Mouse (Mus musculus) gastrocnemius, adult 18-20 months (tissue): ENCODE results near the gene Ppp1r32. TPM values are rescaled to one million over a fixed set of nuclear protein-coding genes. Genes with fewer than 3 reads are reported as not detected.

ENCODE experiments used
- DNase-seq: peaks from one replicate; pipeline ENCODE4 v3.0.0; 2021; ENCODE audit warnings: low spot score
- total RNA-seq, 2 experiments: library from RNA; stranded (reverse); gene quantifications; 2 replicates each; pipeline ENCODE4 v1.2.3; 2021

Gene Ppp1r32
- total RNA-seq, 2 experiments from 2014 or later, result 0.82 to 0.85 TPM

DNA sequence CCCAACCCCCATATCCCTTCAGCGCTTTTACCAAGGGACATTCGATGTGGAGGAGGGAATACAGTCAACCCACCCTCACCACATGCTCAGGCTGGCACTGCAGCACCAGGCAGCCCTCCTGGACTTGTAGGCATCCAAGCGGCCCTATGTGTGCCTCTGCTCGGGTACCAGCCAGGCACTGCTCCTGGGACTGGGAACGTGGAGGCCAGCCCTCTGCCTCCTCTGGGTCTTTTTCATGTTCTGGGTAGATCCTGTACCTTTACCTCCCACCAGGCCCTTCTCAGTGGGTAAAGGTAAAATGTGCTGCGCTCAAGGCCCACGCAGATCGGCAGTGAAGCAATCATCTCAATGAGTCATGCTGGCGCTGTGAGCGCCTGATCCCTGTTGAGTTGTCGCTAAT lies 22.8 kb downstream of the Ppp1r32 start:
- DNase-seq, result no peak

DNA sequence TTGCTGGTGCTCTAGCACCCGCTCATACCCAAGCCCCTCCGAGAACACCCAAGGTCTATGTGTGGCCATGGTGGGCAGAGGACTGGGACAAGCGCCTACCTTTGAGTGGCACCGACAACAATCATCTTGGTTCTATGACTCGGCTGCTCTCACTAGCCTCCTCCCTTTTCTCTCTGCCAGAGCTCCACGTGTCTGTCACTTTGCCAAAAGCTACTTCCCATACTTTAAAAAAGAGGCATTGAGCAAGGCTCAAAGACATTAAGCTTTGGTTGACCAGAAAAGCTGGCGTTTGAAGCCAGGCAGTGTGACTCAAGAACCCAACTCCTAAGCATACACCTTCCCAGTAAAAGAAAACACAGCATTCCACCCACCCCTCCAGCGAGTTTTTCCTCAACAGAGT lies 24.6 kb downstream of the Ppp1r32 start:
- DNase-seq, result no peak

GRCm38 (mm10) chr19:10457484-10457800 lies 25.3 kb downstream of the Ppp1r32 start:
- DNase-seq, result no peak

DNA sequence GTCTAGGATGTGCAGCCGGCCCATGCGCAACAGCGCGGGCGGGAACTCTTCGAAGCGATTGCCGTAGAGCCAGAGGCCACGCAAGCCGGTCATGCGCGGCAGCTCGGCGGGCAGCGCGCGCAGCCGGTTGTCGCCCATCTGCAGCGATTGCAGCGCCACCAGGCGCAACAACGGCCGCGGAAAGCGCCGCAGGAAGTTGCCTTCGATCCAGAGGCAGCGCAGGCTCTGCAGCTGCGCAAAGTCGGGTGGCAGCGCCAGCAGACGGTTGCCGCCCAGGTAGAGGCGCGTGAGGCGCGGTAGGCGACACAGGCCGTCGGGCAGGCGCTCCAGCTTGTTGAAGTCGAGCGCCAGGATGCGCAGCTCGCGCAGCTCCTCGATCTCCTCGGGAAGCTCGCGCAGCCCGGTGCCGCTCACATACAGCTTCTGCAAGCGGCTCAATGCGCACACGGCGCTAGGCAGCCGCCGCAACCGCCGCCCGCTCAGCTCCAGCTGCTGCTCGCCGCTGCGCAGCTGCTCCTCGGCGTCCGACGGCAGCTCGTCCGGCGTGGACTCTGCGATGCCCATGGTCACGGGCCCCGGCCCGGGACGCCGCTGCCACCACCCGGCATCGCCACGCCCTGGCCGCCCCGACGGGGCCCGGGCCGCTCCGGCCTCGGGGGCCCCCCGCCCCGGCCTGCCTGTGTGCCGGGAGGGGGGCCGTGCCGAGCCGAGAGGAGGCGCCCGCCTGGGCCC lies 25.8 kb downstream of the Ppp1r32 start, which contains the start of gene Lrrc10b:
Gene Lrrc10b, minus strand, starts transcription at position 722 of the 732 bp plus-strand sequence.
- DNase-seq, result peak; percentile 19

- DNase-seq, result no peak
These were observed 27.3 kb downstream of the Ppp1r32 start for GRCm38 (mm10) chr19:10455437-10455806.

- DNase-seq, result no peak
These were observed 27.9 kb downstream of the Ppp1r32 start for GRCm38 (mm10) chr19:10454718-10455436.

DNA sequence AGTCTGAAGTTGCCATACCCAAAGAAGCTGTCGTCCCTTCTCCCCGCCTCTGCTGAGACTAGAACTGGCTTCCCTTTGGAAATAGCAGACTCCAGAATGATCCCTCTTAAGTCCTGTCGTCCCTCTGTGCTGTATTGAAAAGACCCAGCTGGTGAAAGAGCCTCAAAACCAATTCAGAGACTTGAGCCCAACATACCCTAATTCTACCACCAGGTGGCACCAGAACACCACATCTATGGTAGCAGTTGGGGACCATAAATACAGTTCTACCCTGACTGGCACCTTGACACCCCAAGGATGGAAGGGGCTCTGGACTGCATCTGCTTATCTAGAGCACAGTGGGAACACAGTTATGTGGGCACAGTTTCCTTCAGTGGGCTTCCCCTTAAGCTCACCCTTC lies 33.0 kb downstream of the Ppp1r32 start:
- DNase-seq, result peak; percentile 61

- no peak for DNase-seq
These were observed 33.5 kb downstream of the Ppp1r32 start for GRCm38 (mm10) chr19:10449190-10449589.

GRCm38 (mm10) chr19:10448275-10448674 lies 34.5 kb downstream of the Ppp1r32 start:
- DNase-seq, result no peak

- no peak for DNase-seq
These were observed 37.9 kb downstream of the Ppp1r32 start for GRCm38 (mm10) chr19:10444685-10445369.

DNA sequence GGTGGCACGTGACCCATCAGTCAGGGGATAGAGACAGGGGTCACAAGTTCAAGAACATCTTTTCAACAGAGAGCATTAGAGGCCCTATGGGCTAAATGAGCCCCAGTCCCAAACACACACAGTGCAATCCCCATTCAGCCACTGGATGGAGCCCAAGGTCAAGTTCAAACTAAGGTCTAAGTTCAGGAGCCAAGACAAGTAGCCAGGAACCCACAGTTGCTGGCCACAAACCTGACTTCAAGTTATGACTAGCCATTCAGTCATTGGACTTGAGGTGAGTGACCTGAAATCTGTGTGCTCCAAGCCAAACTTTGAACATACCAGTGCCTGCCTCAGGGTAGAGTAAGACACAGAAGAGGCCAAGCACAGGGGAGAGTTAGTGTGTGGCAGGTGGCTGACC lies 45.2 kb downstream of the Ppp1r32 start:
- DNase-seq, result no peak

DNA sequence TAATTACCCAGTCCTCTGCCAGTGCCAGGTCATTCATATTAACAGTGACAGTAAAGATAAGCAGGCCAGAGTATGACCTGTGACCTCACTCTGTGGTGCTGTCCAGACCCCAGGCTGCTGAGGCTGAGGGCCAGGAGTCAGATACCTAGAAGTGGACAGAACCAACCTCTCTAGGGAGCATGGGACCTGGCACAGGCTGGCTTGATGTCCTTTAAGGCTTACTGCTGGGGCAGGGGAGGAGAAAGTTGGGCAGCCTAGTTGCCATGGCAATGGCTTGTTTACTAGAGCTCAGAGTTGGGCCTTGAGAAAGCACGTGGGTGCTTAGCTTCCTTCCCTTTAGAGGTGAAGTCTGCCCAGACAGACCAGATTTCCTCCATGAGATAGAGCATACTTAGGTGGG lies 46.0 kb downstream of the Ppp1r32 start:
- DNase-seq, result no peak

- peak; percentile 60 for DNase-seq
These were observed 46.8 kb downstream of the Ppp1r32 start for GRCm38 (mm10) chr19:10435908-10436307.

- DNase-seq, result no peak
These were observed 47.8 kb downstream of the Ppp1r32 start for GRCm38 (mm10) chr19:10434927-10435326.

DNA sequence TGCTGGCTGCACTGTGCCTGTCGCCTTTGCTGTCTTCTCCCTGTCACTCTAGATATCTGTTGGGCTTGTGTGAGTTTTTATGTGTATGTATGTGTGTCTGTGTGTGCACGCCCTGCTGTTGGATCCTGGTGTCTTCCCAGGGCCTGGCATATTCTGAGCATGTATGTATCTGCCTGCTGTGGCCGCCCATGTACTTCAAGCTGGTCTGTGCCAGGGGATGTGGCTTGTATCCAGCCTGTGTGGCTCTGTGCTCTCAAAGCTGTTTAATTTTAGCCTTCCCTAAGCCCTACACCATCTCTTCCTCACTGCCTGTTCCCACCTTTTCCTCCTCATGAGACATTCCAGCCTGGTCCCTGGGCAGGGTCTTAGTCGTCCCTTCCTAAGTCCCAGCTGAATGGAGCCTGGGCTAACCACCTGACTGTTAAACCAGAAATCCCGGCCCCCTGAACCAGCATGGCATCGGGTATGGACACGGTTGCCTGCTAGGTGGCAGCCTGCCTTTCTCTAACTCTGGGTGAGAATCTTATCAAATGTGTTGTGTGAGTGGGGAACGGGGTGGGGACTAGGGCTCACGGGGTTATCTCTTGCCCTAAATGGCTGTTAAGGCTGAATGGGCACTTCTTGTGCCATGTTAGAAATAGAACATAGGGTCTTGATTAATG lies 48.7 kb downstream of the Ppp1r32 start:
- DNase-seq, result no peak

DNA sequence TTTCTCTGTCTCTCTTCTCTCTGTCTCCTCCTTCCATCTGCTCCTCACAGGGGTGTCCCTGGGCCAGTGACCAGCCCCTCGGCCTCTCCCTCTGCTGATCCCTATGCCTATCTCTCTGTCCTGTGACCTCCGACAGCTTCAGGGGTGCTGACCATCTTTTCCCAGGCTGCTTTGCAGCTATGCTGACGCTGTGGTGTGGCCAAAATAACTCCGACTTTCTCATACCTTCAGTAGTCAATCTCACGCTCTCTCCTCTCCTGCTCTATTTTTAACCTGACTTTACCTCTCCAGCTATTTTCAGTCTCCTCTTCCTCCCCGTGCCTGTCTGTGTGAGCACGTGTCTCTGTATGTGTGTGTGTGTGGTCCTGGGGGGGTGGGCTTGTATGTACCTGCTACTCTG lies 49.5 kb downstream of the Ppp1r32 start:
- no peak for DNase-seq

DNA sequence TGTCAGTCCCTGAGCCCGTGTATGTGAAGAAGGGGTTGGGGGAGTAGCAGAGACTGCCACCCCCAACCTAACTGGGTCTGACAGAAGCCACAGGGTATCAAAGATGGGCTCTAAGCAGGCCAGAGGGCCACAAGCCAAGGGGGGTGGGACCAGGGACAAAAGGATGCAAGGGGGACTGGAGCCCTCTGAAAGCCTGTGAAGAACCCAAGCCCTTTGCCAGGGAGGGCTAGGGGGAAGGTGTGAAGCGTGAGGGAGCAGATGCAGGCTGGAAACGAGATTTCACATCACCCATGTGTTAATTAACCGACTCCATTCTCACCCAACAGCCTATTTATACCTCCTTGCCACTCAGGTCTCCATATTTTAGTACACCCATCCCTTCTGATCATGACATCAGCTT lies 50.9 kb downstream of the Ppp1r32 start:
- no peak for DNase-seq

- no peak for DNase-seq
These were observed 51.3 kb downstream of the Ppp1r32 start for GRCm38 (mm10) chr19:10431410-10431809.

DNA sequence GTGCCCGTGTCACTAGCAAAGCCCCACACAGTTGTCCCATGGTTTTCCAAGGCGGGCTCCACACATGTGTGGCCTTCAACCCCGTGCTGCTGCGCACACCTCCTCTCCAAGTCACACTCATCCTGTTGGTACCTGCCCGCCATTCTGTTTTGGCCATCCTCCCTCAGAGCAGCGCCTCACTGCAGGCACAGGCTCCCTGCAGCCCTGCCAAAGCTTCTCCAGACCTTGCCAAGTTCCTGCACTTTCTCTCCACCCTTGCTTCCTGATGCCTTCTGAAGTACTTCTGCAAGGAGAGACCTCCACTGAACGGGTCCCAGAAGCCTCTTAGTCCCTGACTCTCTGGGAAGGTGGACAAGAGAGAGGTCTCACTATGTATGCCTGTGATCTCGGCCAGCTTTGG lies 53.4 kb downstream of the Ppp1r32 start:
- no peak for DNase-seq

- no peak for DNase-seq
These were observed 55.3 kb downstream of the Ppp1r32 start for GRCm38 (mm10) chr19:10427431-10427830.

DNA sequence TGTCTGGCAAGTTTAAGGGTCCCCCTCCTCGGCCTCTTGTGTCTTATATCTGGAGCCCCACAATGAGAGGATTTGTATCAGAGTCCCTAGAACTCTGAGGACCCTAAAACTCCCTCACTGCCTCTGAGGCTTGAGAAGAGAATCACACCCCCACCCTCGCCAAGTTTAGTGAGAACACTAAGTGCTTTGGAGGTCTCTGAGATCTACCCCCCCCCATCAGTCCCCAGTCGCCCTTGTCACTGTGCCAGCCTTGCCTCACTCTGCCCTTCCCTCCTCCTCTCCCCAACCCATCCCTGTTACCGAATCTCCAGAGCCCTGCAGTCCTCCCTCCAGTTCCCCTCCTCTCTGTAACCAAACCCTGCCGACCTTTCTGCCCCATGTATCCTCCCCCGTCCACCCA lies 55.9 kb downstream of the Ppp1r32 start:
- DNase-seq, result no peak

- DNase-seq, result no peak
These were observed 56.4 kb downstream of the Ppp1r32 start for GRCm38 (mm10) chr19:10426312-10426711.
